Mouse (Mus musculus): Measurements from ENCODE around the gene Psd.

DNA sequence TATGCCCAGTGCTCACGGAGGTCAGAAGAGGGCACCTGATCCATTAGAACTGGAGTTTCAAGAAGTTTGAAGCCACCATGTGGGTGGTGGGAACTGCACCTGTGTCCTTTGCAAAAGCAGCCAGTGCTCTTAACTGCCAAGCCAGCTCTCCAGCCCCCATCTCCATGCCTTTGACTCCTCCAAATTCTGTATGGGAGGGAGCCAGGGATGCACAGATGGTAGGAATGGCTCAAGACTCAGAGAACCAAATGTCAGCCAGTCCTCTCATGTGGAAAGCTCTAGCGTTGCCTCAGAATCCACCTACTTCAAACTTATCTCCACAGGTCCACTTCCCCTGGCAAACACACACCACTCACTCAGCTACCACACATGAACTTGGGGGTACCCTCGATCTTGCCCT is 7.0 kb upstream of the Psd start:
- TF ChIP-seq POLR2A (IDR thresholded peaks at IDR 0.05; ENCODE audit: low read depth, low read length) (no peak), CTCF (IDR thresholded peaks at IDR 0.05; ENCODE audit: extremely low read depth, insufficient read length, insufficient replicate concordance, low read depth, low read length) (no peak)
